Mouse (Mus musculus) bone marrow macrophage, adult 2 months (primary cell): ENCODE measurements at regions not wholly inside any gene's neighbourhood (a gene's known extent, or its start where the extent isn't known, plus 50 kb on each side); places are given as distances from the start of the nearest gene placed in this dataset.

ENCODE experiments used
- CTCF ChIP-seq: IDR thresholded peaks from 2 replicates; pipeline ENCODE4 v1.5.1; 2012; ENCODE audit warnings: low read depth, mild to moderate bottlenecking, low read length, moderate library complexity
- POLR2A ChIP-seq: IDR thresholded peaks from 2 replicates; pipeline ENCODE4 v1.6.1; 2012; ENCODE audit warnings: mild to moderate bottlenecking, low read depth, low read length, borderline replicate concordance

GRCm38 (mm10) chr11:111996395-111996794 is 785.6 kb upstream of the Sox9 start:
- TF ChIP-seq POLR2A = no peak
- TF ChIP-seq CTCF = no peak
